Mouse (Mus musculus) C2C12 (cell line): ENCODE measurements around the gene Furin.

Experiments
- CEBPB ChIP-seq: IDR thresholded peaks from one replicate; pipeline ENCODE4 v1.6.1; 2011; ENCODE audit warnings: low read depth, mild to moderate bottlenecking, control low read depth, moderate library complexity
- CTCF ChIP-seq: IDR thresholded peaks from one replicate; pipeline ENCODE4 v1.5.1; 2011; ENCODE audit not compliant: control insufficient read depth, insufficient read depth, insufficient read length
- FOSL1 ChIP-seq: IDR thresholded peaks from one replicate; pipeline ENCODE4 v1.8.0; 2011; ENCODE audit warnings: mild to moderate bottlenecking, low read length; ENCODE audit not compliant: poor library complexity, insufficient read depth, severe bottlenecking
- MAX ChIP-seq: IDR thresholded peaks from one replicate; pipeline ENCODE4 v1.6.1; 2011; ENCODE audit warnings: mild to moderate bottlenecking, control low read depth
- MYOD1 ChIP-seq: IDR thresholded peaks from one replicate; pipeline ENCODE4 v1.6.1; 2011; ENCODE audit warnings: low read depth; ENCODE audit not compliant: control insufficient read depth, insufficient read length
- MYOG ChIP-seq: IDR thresholded peaks from one replicate; pipeline ENCODE4 v1.6.1; 2011; ENCODE audit not compliant: control insufficient read depth, insufficient read length; ENCODE audit errors: extremely low read depth
- USF1 ChIP-seq: IDR thresholded peaks from one replicate; pipeline ENCODE4 v1.6.1; 2011; ENCODE audit warnings: low read depth, mild to moderate bottlenecking, control low read depth, moderate library complexity

GRCm38 (mm10) chr7:80401041-80401859 lies 4.0 kb downstream of the Furin start:
- TF ChIP-seq CTCF (no peak), MAX (no peak), MYOD1 (no peak), USF1 (no peak), MYOG (no peak), CEBPB (no peak), FOSL1 (peak; percentile 66)
